Mouse (Mus musculus) bone marrow, adult 2 months (tissue): ENCODE results near the gene Fcer2a. TPM values are rescaled to one million over a fixed set of nuclear protein-coding genes. Genes with fewer than 3 reads are reported as not detected.

ENCODE experiments used
- H3K27ac ChIP-seq: fragments of 200-500 bp; 2 replicates; pipeline ENCODE4 v1.5.1; 2012; ENCODE audit warnings: low read depth, mild to moderate bottlenecking, control low read depth, inconsistent platforms, low read length; ENCODE audit not compliant: control insufficient read depth, poor library complexity, insufficient read depth
- H3K4me1 ChIP-seq: fragments of 200-500 bp; 2 replicates; pipeline ENCODE4 v1.6.1; 2011; ENCODE audit warnings: low read length; ENCODE audit not compliant: control insufficient read depth, insufficient read depth
- H3K4me3 ChIP-seq: fragments of 200-500 bp; replicated peaks from 2 replicates; pipeline ENCODE3; 2011; ENCODE audit warnings: mild to moderate bottlenecking, low read depth, low read length, control low read depth; ENCODE audit not compliant: control insufficient read depth
- CTCF ChIP-seq: fragments of 200-500 bp; IDR thresholded peaks from 2 replicates; pipeline ENCODE4 v1.5.1; 2011; ENCODE audit warnings: low read length, control low read depth; ENCODE audit not compliant: control insufficient read depth, insufficient read depth
- POLR2A ChIP-seq: fragments of 200-500 bp; IDR thresholded peaks from 2 replicates; pipeline ENCODE4 v1.6.1; 2011; ENCODE audit warnings: low read depth, mild to moderate bottlenecking, control low read depth, low read length, borderline replicate concordance; ENCODE audit not compliant: control insufficient read depth
- WGBS: fragments of 180-500 bp; shearing (Covaris S2); methylation state at CpG from one replicate; pipeline ENCODE4 v1.1.7; 2018; 5-methylcytosine and 5-hydroxymethylcytosine counted together
- polyA plus RNA-seq: library from polyadenylated mRNA; stranded (reverse); fragments of >200 nt; gene quantifications from 2 replicates; pipeline ENCODE4 v1.2.4, GENCODE M21; 2011; ENCODE audit warnings: low replicate concordance; ENCODE audit not compliant: missing spikeins, insufficient read depth, insufficient read length

Fcer2a gene
- polyA plus RNA-seq: 16.8 and 37.3 TPM in 2 replicates

- WGBS: 38% methylated on average over 3 of the region's 3 CpGs
- Histone ChIP-seq H3K4me1 (no peaks in the 10 kb centered on the region), H3K27ac (no peak within 1 kb of the TSS), H3K4me3 (peak within 1 kb of the TSS; percentile 42)
- TF ChIP-seq CTCF: no peak
- TF ChIP-seq POLR2A: no peak
Measured at GRCm38 (mm10) chr8:3694121-3694520, at the start of gene Fcer2a. Gene Fcer2a (minus strand): TSS chr8:3694175.

GRCm38 (mm10) chr8:3736947-3737346 lies 43.0 kb upstream of the Fcer2a start:
- Histone ChIP-seq H3K4me3 (no peak overlapping the region), H3K4me1 (no peaks in the 10 kb centered on the region; the same call in 1 of the 2 replicates), H3K27ac (no peak overlapping the region)
- TF ChIP-seq CTCF: no peak
- no peak for TF ChIP-seq POLR2A
- 65% methylated on average over 2 of the region's 2 CpGs for WGBS

- WGBS: 78% methylated on average over 2 of the region's 2 CpGs
- no peak overlapping the region for H3K27ac ChIP-seq
- H3K4me1 ChIP-seq: no peaks in the 10 kb centered on the region; the same call in 1 of the 2 replicates
- H3K4me3 ChIP-seq: no peak overlapping the region
- TF ChIP-seq POLR2A: no peak
- no peak for TF ChIP-seq CTCF
Measured at GRCm38 (mm10) chr8:3735599-3735998, 41.6 kb upstream of the Fcer2a start.

GRCm38 (mm10) chr8:3734084-3734483 lies 40.1 kb upstream of the Fcer2a start:
- Histone ChIP-seq H3K27ac (no peak overlapping the region), H3K4me1 (no peaks in the 10 kb centered on the region; the same call in 1 of the 2 replicates), H3K4me3 (no peak overlapping the region)
- TF ChIP-seq POLR2A: no peak
- TF ChIP-seq CTCF: no peak
- WGBS: 48% methylated on average over 1 of the region's 1 CpGs

- no peaks in the 10 kb centered on the region for H3K4me1 ChIP-seq
- 35% methylated on average over 1 of the region's 1 CpGs for WGBS
- TF ChIP-seq POLR2A: no peak
- no peak for TF ChIP-seq CTCF
- H3K4me3 ChIP-seq: no peak overlapping the region
- H3K27ac ChIP-seq: no peak overlapping the region
Measured at GRCm38 (mm10) chr8:3721041-3721440, 27.1 kb upstream of the Fcer2a start.

- H3K4me1 ChIP-seq: no peaks in the 10 kb centered on the region
- no peak within 1 kb of the TSS for H3K27ac ChIP-seq
- H3K4me3 ChIP-seq: no peak within 1 kb of the TSS
- no peak for TF ChIP-seq CTCF
- TF ChIP-seq POLR2A: no peak
- WGBS: 65% methylated on average over 5 of the region's 5 CpGs
Measured at GRCm38 (mm10) chr8:3720551-3720950, 26.6 kb upstream of the Fcer2a start, which contains the start of gene Clec4g. Gene Clec4g (minus strand): TSS chr8:3720651.

GRCm38 (mm10) chr8:3718559-3718958 lies 24.6 kb upstream of the Fcer2a start:
- Histone ChIP-seq H3K4me3 (no peak overlapping the region), H3K27ac (no peak overlapping the region), H3K4me1 (no peaks in the 10 kb centered on the region)
- TF ChIP-seq POLR2A (no peak), CTCF (peak; percentile 99)
- WGBS: 31% methylated on average over 14 of the region's 14 CpGs

- no peaks in the 10 kb centered on the region for H3K4me1 ChIP-seq
- no peak overlapping the region for H3K27ac ChIP-seq
- TF ChIP-seq POLR2A: no peak
- TF ChIP-seq CTCF: no peak
- WGBS: 85% methylated on average over 12 of the region's 12 CpGs
- no peak overlapping the region for H3K4me3 ChIP-seq
Measured at GRCm38 (mm10) chr8:3717321-3717954, 23.5 kb upstream of the Fcer2a start.

- no peak for TF ChIP-seq POLR2A
- TF ChIP-seq CTCF: no peak
- peak overlapping the region; percentile 79 for H3K27ac ChIP-seq
- H3K4me1 ChIP-seq: peaks cover 9% of the 10 kb centered on the region
- peak overlapping the region; percentile 47 for H3K4me3 ChIP-seq
- 2% methylated on average over 2 of the region's 2 CpGs for WGBS
Measured at GRCm38 (mm10) chr8:3711646-3712045, 17.7 kb upstream of the Fcer2a start.
